Mouse (Mus musculus) testis, postnatal 14 days (tissue): ENCODE measurements around the gene Cd72.
A peak's percentile ranks its signal among the peaks of the same experiment; 100 is the strongest.
"Not testable (repeated sequence)": the region's sequence is repeated elsewhere in the genome, so short reads cannot be mapped to it uniquely, and the experiment has no call there.

ENCODE experiments used
- DNase-seq: peaks from one replicate; pipeline ENCODE4 v3.0.0; 2021; ENCODE audit warnings: low spot score

The Cd72 gene

DNA sequence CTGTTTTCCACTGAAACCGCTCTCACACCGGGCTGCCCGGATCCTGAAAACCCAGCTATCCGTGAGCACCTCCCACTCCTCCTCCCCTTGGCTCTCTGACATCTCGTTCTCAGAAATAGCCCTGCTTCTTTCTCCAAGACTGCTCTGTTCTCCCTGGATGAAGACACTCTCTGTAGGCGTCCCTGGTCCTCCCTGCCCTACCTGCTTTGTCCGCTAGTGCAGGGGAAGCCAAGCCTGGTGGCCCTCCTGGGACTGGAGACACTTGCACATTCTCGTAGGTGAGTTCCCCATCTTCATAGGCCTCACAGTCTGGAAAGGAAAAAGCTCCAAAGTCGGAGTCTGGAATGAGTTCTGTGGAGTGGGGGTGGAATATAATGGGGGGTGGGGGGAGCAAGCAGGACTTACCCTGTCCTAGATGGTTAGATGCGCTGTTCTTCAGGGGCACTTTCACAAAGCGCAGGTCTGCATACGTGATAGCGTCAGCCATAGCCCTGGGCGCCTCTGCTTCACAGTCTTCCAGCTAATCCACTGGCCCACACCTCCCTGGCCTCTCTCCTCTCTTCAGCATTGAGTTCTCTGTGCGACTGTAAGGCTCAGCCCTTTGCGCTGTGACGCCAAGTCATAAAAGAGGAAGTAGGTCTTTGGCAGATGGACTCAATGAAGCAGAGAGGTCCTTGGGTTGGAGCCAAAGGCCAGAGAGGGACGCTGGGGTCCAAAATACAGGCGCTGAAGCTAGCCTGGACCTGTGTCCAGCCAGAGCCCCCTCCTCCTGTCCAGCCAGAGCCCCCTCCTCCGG, at the start of gene Cd72:
Cd72 (minus strand) TSS at position 588 of the 796 bp plus-strand sequence.
- no peak for DNase-seq

GRCm38 (mm10) chr4:43503506-43503905, 49.1 kb upstream of the Cd72 start:
- DNase-seq: no peak

DNA sequence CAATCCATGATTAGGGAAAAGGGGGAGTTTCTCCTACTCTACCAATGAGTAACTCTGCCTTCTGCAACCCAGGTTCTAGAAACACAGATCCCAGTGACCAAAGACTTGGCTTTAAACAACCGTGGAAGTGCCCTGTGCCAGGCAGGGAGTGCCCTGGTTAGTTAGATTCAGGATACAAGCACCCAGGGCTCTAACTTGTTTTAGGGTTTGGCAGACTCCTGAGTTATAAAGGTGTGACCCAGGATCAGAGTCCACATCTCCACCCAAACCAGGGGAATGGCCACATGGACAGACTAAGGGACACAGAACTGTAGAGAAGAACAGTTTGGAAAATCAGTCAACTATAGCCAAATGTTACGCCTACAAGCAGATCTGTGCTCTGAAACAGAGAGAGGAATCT, 48.6 kb upstream of the Cd72 start:
- DNase-seq: no peak

DNA sequence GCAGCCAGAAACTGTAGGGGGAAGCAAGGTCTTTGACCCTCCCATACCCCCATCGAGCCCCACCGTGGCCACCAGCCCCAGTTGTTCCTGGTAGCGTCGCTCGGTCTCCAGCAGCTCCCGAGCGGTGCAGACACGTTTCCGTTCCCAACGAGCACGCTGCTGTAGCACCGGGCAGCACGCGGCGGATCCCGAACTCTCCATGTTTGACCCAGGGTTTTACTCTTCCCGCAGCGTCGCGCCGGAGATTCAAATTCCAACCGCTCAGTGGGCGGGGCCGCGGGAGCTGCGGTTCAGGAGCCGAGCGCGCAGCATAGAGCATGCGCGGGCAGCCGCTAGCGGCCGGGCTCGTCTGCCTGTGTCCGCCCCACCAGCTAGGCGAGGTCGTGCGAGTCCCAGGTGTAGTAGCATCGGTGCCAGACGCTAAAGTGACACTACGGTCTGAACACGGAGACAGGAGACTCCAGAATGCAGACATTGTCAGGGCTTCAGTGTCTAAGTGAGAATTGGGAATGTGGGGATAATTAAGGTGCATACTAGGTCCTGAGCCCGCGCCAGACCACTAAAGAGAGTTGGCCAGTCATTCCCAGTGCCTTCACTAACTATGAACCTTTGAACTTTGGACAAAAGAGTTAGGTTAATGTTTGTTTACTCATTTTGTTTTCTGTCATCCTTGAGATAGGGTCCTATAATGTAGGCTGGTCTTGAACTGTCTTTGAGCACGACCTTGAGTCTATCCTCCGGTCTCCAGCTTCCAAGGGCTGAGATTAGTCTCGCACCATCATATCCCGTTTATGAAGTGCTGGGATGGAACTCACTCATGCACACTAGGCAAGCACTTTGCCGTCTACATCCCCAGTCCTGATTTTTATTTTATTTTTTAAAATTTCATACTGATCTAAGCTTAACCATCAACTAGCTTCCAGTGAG, 45.2 kb upstream of the Cd72 start, which contains the start of gene Arhgef39:
Arhgef39 (minus strand) TSS at position 289 of the 927 bp plus-strand sequence.
- peak; percentile 77 for DNase-seq

DNA sequence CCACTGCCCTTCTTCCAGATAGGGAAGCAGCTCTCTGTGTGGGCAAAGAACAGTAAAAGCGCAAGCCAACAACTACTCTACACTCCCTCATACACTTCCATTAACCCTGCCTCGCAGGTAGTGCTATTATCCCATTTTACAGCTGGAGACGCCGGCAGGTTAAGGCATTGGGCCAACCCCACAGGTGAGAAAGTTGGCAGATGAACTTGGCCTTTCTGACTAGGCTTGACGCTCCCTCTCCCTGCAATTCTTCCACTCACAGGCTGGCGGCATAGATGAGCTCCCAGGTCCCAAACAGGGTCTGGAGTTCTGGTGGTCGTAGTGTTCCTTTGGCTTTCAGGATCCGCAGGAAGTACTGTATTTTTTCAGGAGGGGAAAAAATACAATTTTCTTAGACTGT, 44.6 kb upstream of the Cd72 start:
- no peak for DNase-seq

DNA sequence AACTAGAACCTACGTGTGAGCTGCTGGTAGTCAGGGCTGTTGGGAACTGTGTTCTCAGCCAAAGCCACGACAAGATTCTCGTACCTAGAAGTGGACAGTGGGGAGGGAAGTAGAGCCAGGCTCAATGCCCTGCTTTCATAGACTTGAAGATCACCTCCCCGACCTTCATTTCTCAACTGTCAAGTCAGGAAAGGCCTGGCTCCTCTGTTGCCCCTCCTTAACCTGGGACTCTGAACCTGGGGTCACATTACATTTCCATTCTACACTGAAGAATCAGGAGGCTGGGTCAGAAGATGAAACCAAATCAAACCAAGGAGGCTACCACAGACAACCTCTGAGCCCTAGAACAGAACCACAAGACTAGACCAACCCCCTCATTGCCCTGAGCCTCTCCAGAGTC, 43.5 kb upstream of the Cd72 start:
- no peak for DNase-seq

DNA sequence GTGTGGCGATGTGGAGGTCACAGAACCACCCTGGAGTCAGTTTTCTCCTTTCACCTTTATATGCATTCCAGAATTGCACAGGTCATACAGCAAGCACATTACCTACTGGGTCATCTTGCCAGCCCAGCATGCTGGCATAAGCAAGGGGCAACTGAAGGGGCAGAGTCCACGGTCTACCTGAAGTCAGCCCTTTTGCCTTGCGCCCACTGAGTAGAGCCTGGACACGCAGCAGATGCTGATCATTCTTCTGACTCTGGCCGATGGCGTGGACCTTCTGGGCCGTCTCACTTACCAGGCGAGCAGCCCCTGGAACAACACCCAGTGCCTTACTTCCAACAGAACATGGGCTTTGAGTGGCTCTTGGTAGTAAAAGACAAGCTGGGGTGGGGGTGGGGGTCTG, 43.0 kb upstream of the Cd72 start:
- no peak for DNase-seq

- no peak for DNase-seq
Observed at GRCm38 (mm10) chr4:43496587-43496986, 42.2 kb upstream of the Cd72 start.

GRCm38 (mm10) chr4:43493846-43494240, 39.4 kb upstream of the Cd72 start:
- DNase-seq: no peak

DNA sequence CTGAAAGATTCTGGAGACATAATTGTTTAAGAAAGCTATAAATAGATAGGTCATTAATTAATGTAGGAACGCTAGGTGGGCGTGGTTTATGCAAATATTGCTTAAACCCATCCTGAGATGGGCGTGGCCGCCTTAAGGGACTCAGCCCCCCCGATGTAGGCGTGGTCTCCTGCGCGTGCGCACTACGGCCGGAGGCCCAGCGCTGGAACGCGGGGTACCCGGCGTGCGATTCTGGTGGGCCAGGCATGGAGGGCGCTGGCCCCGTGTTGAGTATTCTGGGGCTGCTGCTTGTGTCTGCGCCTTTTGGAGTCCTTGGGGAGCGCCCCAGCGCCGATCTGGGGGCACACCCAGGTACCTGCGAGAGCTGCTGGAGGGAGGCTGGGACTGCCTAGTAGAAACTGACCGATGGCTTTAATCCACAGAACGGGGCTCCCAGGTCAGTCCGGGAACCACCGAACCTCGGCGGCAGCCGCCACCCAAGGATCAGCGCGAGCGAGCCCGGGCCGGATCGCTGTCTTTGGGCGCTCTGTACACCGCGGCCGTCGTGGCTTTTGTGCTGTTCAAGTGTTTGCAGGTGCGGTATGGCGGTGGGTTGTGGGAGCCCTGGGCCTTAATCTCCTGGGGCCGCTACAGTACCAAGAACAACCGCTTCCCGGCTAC, 38.9 kb upstream of the Cd72 start:
- peak; percentile 95 for DNase-seq

DNA sequence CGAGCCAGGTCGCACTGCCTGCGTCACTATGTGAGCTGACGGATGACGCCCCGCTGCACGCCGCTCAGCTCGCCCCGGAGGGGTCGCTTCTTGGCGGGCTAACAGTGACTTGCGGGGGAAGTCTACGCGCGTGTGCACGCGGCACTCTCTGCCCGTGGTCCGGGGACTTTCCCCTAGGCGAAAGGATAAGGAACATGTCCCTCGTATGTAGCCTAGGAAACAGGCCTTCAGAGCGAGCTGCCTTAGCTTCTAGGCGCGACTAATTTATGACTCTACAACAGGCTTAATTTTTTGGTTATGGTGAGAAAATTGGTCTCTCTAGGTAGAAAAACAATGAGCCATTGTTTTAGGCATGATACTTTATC, 38.4 kb upstream of the Cd72 start, which contains the start of gene Ccdc107:
Ccdc107 (plus strand) TSS at position 80 of the 365 bp plus-strand sequence.
- DNase-seq: peak; percentile 96

DNA sequence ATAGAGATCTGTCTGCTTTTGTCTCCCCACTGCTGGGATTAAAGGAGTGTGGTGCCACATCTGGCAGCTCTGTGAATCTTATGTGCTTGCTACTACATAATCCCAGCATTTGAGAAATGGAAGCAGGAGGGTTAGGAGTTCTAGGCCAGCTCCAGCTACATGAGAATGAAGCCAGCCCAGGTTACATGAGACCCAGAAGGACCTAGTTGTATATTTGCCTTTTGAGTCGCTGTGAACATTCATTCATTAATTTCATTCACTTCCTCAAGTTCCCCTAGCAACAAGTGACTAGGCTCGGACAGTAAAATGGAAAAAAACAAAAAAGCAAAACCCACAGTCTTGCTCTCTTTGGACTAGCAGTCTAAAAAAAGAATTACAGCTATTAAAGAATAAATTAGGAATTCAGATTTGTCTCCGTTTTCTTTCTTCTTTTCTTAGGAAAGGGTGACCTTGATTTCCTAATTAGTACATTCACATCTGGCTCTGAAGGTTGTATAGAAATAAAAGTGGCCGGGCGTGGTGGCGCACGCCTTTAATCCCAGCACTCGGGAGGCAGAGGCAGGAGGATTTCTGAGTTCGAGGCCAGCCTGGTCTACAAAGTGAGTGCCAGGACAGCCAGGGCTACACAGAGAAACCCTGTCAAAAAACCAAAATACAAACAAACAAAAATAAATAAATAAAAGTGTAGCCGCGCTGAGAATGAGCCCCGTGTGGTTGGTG, 37.8 kb upstream of the Cd72 start:
- DNase-seq: no peak

- DNase-seq: no peak
Observed at GRCm38 (mm10) chr4:43490801-43491200, 36.4 kb upstream of the Cd72 start.

- DNase-seq: no peak
Observed at GRCm38 (mm10) chr4:43489611-43490010, 35.2 kb upstream of the Cd72 start.

DNA sequence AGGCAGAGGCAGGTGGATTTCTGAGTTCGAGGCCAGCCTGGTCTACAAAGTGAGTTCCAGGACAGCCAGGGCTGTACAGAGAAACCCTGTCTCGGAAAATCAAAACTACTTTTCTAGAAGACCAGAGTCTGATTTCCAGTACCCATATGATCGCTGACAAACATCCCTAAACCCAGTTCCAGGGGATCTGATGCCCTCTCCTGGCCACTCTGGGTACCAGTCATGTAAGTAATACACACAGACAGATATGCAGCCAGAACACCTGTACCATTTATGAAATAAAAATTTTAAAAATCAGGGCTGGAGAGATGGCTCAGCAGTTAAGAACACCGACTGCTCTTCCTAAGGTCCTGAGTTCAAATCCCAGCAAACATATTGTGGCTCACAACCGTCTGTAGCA, 31.2 kb upstream of the Cd72 start:
- not testable (repeated sequence) for DNase-seq

DNA sequence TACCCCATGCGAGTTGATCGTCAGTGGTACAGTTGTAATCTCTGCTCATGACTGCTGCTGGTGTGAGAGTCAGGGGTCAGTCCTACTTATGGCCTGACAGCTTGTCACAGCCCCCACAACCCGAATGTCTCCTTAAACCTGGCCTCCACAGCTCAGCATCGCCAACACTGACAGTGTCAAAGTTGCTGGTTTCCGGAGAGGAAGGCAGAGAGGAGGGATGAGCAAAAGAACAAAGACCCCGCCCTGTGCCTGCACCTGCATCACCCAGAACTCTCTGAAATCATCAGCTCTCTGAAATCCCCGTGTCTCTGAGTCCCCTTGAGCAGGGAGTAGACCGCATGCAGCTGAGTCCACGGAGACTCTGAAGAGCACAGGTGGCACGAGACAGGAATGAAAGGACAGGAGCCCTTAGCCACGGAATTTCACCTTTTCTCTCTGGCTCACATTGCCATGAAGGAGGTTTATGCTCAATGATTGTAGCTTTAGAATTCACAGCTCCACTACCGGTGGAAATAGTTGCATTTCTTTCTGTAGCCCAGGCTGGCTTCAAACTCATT, 29.2 kb upstream of the Cd72 start, which contains the start of gene Sit1:
Sit1 (minus strand) TSS at position 200 of the 557 bp plus-strand sequence.
- DNase-seq: no peak

DNA sequence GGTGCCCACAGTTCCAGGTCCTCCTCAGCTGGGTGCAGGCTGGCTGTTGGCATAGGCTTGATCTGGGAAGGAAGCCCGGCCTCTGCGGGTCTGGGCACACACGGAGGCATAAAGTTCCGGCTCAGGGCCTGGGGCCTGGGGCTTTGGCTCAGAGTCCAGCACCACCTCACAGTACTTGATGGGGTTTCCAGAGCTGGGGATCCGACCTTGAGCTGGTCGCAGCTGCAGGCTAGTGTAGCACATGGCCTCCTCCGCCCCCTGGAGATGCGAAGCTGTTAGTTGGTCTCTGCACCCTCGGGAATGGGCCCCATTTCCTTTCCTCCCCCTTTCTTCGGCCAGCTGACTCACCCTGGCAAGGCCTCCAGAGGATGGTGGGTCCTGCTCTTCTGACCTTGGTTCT, 28.2 kb upstream of the Cd72 start:
- no peak for DNase-seq

- no peak for DNase-seq
Observed at GRCm38 (mm10) chr4:43481894-43482456, 27.5 kb upstream of the Cd72 start.

DNA sequence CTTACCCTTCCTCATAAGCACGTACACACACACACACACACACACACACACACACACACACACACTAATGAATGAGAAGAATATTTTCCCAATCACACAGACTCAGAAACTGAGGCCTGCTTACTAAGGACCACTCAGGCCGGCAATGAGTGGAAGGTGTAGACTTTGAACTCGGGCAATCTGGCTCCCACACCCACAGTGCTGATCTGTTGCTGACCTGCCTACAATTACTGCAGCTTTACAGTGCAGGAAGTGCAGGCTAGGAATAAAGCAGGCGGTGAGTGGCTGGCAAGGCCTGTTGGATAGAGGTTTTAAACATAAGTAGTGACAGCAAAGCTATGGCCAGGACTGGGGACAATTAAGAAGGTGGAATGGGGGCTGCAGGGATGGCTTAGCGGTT, 26.6 kb upstream of the Cd72 start:
- no peak for DNase-seq

DNA sequence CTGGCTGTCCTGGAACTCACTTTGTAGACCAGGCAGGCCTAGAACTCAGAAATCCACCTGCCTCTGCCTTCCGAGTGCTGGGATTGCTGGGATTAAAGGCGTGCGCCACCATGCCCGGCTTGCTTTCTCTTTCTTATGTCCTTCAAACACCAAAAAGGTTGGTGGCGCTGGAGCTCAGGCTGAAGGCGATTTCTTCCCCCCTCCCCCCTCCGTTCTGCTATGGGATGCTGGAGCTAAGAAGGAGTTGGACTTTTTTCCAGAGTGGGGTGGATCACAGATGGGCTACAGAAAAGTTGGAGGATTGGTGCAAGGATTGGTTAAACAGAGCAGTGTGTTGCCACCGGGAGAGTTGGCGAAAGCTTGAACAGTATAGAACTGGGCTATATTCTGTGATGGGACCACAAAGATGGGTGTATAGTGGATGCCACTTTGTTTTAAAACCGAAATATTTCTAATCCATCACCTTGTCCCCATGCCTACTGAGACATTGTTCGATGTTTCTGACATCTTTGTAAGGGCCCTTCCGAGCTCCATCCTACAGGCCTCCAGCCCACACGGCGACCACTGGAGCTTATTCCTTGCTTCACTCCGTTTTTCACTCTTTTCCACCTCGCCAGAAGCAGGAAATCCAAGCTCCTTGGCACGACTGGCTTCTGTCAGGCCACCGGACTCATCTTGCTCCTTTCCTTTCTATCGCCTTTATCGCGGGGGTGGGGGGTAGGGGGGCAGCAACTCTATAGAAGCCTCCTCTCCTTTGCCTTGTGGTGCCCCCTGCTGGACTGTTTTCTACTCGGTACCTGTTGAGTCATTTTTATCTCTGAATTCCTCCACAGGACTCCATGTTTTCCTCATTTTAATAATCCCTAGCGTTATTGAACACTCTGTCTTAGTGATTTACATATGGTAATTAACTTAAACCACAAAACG, 24.7 kb upstream of the Cd72 start:
- peak; percentile 70 for DNase-seq
